Mouse (Mus musculus) neutrophil, adult 83 days (primary cell): Measurements from ENCODE around the gene Zscan4c. TPM values are rescaled to one million over a fixed set of nuclear protein-coding genes. Genes with fewer than 3 reads are reported as not detected.

Experiments
- total RNA-seq, 2 experiments: library from RNA; stranded (reverse); gene quantifications; one replicate each; pipeline ENCODE4 v1.2.4; 2023

Gene Zscan4c
- not detected for total RNA-seq

GRCm38 (mm10) chr7:11005445-11005844 lies at the start of gene Zscan4c:
Zscan4c (plus strand) TSS chr7:11005745.

Other genes starting within 250 kb of the Zscan4c start
- not detected for gene Zscan4b, start 100.7 kb upstream of the Zscan4c start, total RNA-seq
- gene Zscan4-ps1, start 63.9 kb downstream of the Zscan4c start, total RNA-seq: not detected
- not detected for gene Zscan4d, start 160.4 kb downstream of the Zscan4c start, total RNA-seq